Mouse (Mus musculus) heart, embryonic 11.5 days (tissue): Measurements from ENCODE around the gene Wfdc21. TPM values are rescaled to one million over a fixed set of nuclear protein-coding genes. Genes with fewer than 3 reads are reported as not detected.

Experiments
- ATAC-seq: fragments of 200-750 bp; cut with Nextera tagmentation; replicated peaks from 2 replicates; pipeline ENCODE4 v1.8.0; 2017; ENCODE audit warnings: moderate library complexity; ENCODE audit not compliant: insufficient number of reproducible peaks, low FRiP score, low TSS enrichment
- H3K27ac ChIP-seq: fragments of 300-500 bp; sonication (generic); 2 replicates; pipeline ENCODE4 v1.5.1; 2014; ENCODE audit warnings: mild to moderate bottlenecking, low read depth, low read length
- H3K27me3 ChIP-seq: fragments of 300-500 bp; sonication (generic); 2 replicates; pipeline ENCODE4 v1.6.1; 2014; ENCODE audit warnings: mild to moderate bottlenecking, low read length, mixed read lengths; ENCODE audit not compliant: control insufficient read depth, insufficient read depth
- H3K36me3 ChIP-seq: fragments of 300-500 bp; sonication (generic); 2 replicates; pipeline ENCODE4 v1.6.1; 2014; ENCODE audit warnings: mild to moderate bottlenecking, low read length, moderate library complexity, mixed read lengths; ENCODE audit not compliant: control insufficient read depth, insufficient read depth
- H3K4me1 ChIP-seq: fragments of 300-500 bp; sonication (generic); 2 replicates; pipeline ENCODE4 v1.6.1; 2014; ENCODE audit warnings: low read length; ENCODE audit not compliant: control insufficient read depth, insufficient read depth
- H3K4me2 ChIP-seq: fragments of 300-500 bp; sonication (generic); 2 replicates; pipeline ENCODE4 v1.6.1; 2014; ENCODE audit warnings: mild to moderate bottlenecking, moderate library complexity
- H3K4me3 ChIP-seq: fragments of 300-500 bp; sonication (generic); 2 replicates; pipeline ENCODE4 v1.5.1; 2014; ENCODE audit warnings: low read depth, low read length
- H3K9ac ChIP-seq: fragments of 300-500 bp; sonication (generic); 2 replicates; pipeline ENCODE4 v1.6.1; 2014; ENCODE audit warnings: mild to moderate bottlenecking, low read depth, low read length, moderate library complexity
- H3K9me3 ChIP-seq: fragments of 300-500 bp; sonication (generic); replicated peaks from 2 replicates; pipeline ENCODE4 v1.6.1; 2016; ENCODE audit warnings: low read length; ENCODE audit not compliant: control insufficient read depth
- WGBS: fragments of 180-500 bp; shearing (Covaris S2); extraction: QIAGEN DNeasy Blood & Tissue Kit; methylation state at CpG from one replicate; pipeline ENCODE4 v1.1.7; 2014; ENCODE audit not compliant: insufficient replicate concordance; 5-methylcytosine and 5-hydroxymethylcytosine counted together
- polyA plus RNA-seq: library from polyadenylated mRNA; unstranded; fragments of >200 nt; fragmentation: Nextera tagmentation; extraction: Ambion mirVana; gene quantifications from 2 replicates; pipeline ENCODE4 v1.2.1, GENCODE M21; 2014

The Wfdc21 gene
- polyA plus RNA-seq, 1 experiment from 2014 or later: not detected

DNA sequence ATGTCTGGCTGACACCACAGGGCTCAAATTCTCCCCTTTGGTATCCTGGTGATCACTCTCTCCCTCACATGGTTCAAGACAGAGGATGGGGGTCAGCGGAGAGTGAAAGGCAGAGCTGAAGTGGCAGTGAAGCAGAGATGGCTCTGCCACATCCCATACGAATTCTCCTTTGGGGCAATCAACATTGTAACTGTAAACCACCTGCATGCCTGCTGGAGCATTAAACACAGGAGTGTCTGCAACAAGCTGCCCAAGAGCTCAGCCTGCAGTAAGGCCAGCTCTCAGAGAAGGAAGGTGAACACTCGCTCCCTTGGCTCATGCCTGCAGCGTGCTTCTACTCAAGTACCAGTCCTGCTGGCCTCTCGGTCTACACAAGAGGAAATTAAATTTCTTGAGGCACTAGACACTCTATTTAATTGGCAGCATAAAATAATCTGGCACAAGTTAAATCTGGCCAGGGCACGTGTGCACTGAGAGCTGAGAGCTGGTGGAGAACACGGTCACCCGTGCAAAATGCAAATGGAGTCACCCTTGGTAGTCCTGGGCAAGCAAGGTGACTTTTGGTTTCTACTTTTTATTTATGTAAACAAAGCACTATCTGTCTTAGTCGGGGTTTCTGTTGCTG lies 3.9 kb upstream of the Wfdc21 start:
- no peak for ATAC-seq
- no peaks in the 10 kb centered on the region for H3K36me3 ChIP-seq
- H3K4me1 ChIP-seq: no peaks in the 10 kb centered on the region
- no peak overlapping the region for H3K9ac ChIP-seq
- WGBS: 72% methylated on average over 9 of the region's 9 CpGs
- no peak overlapping the region for H3K4me3 ChIP-seq
- H3K27ac ChIP-seq: no peak overlapping the region
- no peaks in the 10 kb centered on the region for H3K9me3 ChIP-seq
- no peak overlapping the region for H3K4me2 ChIP-seq
- peaks cover 14% of the 10 kb centered on the region for H3K27me3 ChIP-seq

DNA sequence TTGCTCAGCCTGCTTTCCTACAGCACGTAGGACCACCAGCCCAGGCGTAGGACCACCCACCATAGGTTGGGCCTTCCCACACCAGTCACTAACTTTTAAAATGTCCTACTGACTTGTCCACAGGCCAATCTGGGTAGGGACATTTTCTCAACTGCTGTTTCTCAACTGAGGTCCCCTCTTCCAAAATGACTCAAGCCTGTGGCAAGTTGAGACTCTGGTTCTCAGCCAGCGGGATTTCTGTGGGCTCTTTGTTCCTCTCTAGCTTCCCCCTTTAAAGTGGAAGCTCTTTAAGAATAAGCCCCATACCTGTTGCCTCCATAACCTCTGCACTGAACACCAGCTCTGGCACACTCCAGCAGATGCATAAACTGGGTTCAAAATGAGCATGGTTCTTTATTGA lies 3.2 kb upstream of the Wfdc21 start:
- Histone ChIP-seq H3K9ac (no peak overlapping the region), H3K27ac (no peak overlapping the region), H3K4me1 (no peaks in the 10 kb centered on the region), H3K4me2 (no peak overlapping the region), H3K4me3 (no peak overlapping the region), H3K27me3 (peaks cover 20% of the 10 kb centered on the region), H3K9me3 (no peaks in the 10 kb centered on the region), H3K36me3 (no peaks in the 10 kb centered on the region)
- ATAC-seq: no peak
- 75% methylated on average over 3 of the region's 3 CpGs for WGBS

DNA sequence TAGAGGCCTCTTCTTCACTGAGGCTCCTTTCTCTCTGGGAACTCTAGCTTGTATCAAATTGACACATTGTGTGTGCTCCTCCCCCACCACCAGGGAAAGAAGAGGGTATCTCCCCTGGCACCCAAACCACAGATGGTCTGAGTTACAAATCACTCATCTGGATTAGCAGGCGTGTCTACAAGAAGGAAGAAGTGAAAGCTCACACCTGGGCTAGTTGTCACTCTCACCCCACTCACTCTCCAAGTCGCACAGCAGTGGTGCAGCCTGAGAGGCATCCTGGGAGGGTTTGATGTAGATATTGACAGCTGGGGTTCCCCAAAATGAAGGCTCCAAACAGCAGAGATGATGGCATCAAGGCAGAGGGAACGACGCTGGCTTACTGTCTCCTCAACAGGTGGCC lies 588 bp upstream of the Wfdc21 start:
- H3K27me3 ChIP-seq: peaks cover 27% of the 10 kb centered on the region
- H3K27ac ChIP-seq: no peak overlapping the region
- no peaks in the 10 kb centered on the region for H3K9me3 ChIP-seq
- H3K4me3 ChIP-seq: no peak overlapping the region
- 47% methylated on average over 4 of the region's 4 CpGs for WGBS
- no peaks in the 10 kb centered on the region for H3K4me1 ChIP-seq
- no peak overlapping the region for H3K4me2 ChIP-seq
- H3K36me3 ChIP-seq: no peaks in the 10 kb centered on the region
- no peak for ATAC-seq
- no peak overlapping the region for H3K9ac ChIP-seq

DNA sequence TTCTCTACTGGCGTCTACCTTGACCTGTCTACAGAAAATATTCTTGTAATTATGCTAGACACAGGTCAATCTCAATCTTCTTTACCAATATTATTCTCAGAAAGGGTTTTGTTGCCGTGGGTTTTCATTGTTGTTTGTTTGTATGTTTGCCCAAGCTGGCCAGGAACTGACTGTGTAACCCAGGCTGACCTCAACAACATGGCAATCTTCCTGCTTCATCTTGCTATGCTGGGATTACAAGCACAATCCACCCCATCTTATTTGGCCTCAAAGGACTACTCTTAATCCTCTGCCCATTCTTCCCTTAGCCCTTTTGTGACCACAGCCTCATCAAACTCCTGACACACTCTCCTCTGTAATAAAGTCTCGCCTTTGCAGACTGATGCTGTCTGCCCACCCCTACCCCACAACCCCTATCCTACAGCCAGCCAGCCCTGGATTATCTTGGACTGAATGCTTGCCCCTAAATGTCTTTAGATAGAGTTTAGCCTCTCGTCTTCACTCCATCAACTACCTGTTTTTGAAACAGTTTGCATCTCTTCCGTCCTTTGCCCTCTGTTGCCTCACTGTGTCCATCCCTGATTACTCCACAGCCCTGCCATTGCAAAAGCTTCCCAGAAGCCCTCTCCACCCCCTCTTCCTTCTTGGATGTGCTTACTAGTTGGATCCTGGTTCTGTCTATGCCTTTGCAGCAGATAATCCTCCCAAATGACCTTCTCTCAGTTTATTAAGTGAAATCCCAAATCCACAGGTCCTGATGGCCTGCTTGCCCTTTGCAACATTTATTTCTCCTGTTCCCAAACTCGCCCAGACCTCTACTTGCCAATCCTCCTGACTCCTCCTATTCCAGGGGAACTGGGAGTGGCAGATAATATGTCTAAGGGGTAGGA lies 881 bp downstream of the Wfdc21 start:
- 62% methylated on average over 6 of the region's 6 CpGs for WGBS
- no peaks in the 10 kb centered on the region for H3K4me1 ChIP-seq
- peaks cover 28% of the 10 kb centered on the region for H3K27me3 ChIP-seq
- no peak for ATAC-seq
- no peak overlapping the region for H3K4me3 ChIP-seq
- H3K4me2 ChIP-seq: no peak overlapping the region
- H3K27ac ChIP-seq: no peak overlapping the region
- no peaks in the 10 kb centered on the region for H3K9me3 ChIP-seq
- H3K9ac ChIP-seq: no peak overlapping the region
- no peaks in the 10 kb centered on the region for H3K36me3 ChIP-seq

DNA sequence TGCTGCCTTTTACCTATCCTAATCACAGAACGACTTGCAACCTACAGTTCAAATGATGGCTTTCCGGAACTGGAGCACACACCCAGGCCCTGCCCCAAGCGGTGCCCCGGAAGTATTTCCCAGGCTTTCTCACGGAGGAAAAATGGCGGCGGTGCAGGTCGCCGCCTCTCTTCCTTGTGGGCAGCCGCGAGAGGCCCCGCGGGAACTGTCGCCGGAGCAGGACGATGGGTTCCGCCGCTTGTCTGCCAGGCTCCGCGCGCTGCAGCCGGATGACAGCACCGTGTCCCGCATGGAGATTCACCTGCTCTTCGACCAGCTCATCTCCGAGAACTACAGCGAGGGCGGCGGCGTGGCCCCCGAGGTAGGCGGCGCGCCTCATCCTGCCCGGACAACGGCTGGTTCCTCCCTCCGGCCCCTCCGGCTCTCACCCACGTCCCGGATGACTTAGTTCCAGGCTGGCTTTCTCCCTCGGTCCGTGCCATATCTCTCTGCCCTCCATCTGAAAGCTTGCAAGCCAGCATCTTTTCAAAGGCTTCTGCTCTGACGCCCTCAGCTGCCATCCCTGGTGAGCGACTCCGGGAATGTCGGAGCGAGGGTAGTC lies 6.9 kb downstream of the Wfdc21 start, which contains the start of gene Heatr6:
TSS of gene Heatr6 (plus strand) at position 116 of the 601 bp plus-strand sequence.
- ATAC-seq: peak; percentile 84
- peaks cover 13% of the 10 kb centered on the region for H3K36me3 ChIP-seq
- peaks cover 6% of the 10 kb centered on the region; the same call in 1 of the 2 replicates for H3K4me1 ChIP-seq
- peak within 1 kb of the TSS; percentile 83 for H3K4me2 ChIP-seq
- WGBS: under 1% methylated on average over 47 of the region's 47 CpGs
- H3K27me3 ChIP-seq: peaks cover 7% of the 10 kb centered on the region; the same call in 1 of the 2 replicates
- no peaks in the 10 kb centered on the region for H3K9me3 ChIP-seq
- peak within 1 kb of the TSS; percentile 79 for H3K27ac ChIP-seq
- H3K4me3 ChIP-seq: peak within 1 kb of the TSS; percentile 86
- H3K9ac ChIP-seq: peak within 1 kb of the TSS; percentile 92

DNA sequence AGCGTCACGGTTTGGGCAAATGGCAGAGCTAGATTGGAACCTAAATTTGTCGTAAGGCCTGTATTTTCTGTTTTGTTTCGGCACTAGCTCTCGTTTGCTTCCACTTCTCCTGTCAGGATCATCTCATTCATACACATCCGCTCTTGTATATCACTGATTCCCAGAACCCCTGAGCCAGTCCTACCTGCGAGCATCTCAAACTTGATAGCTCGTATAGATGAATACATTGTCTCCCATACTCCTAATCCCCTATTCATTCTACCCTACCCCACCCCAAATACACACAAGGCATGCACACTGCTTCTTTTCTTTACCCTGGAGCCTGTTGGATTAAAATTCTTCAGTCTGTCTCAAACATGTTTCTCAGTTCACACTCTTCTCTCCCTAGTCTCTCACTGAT lies 7.5 kb downstream of the Wfdc21 start:
- H3K9me3 ChIP-seq: no peaks in the 10 kb centered on the region
- H3K9ac ChIP-seq: peak overlapping the region; percentile 92
- 0 out of 2 replicates have a peak, but pooled peaks cover 2% of the 10 kb centered on the region for H3K27me3 ChIP-seq
- peaks cover 13% of the 10 kb centered on the region for H3K36me3 ChIP-seq
- H3K4me1 ChIP-seq: peaks cover 6% of the 10 kb centered on the region; the same call in 1 of the 2 replicates
- WGBS: 12% methylated on average over 8 of the region's 8 CpGs
- no peak for ATAC-seq
- peak overlapping the region; percentile 86 for H3K4me3 ChIP-seq
- peak overlapping the region; percentile 83 for H3K4me2 ChIP-seq
- peak overlapping the region; percentile 79 for H3K27ac ChIP-seq

DNA sequence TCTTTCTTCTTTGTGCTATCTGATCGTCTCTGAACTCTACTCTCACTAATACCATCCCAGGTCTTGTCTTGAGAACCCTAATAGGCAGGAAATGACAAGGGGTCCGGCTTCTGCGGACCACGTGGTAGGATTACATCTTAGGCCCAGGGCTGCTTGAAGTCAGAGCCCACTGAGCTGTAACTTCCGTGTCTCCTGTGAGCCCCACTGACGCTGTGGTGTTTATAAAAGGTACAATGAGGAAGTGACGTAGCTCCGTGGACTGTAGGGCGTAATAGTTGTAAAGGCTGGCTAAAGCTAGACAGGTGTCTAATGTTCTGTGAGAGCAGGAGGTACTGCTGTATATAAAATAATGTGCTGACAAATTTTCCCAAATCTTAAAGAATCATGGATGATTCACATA lies 20.6 kb downstream of the Wfdc21 start:
- Histone ChIP-seq H3K4me1 (no peaks in the 10 kb centered on the region), H3K27ac (no peak overlapping the region), H3K4me3 (no peak overlapping the region), H3K36me3 (peaks cover 43% of the 10 kb centered on the region), H3K27me3 (no peaks in the 10 kb centered on the region), H3K9me3 (no peaks in the 10 kb centered on the region), H3K4me2 (no peak overlapping the region), H3K9ac (no peak overlapping the region)
- WGBS: 91% methylated on average over 9 of the region's 9 CpGs
- ATAC-seq: no peak

DNA sequence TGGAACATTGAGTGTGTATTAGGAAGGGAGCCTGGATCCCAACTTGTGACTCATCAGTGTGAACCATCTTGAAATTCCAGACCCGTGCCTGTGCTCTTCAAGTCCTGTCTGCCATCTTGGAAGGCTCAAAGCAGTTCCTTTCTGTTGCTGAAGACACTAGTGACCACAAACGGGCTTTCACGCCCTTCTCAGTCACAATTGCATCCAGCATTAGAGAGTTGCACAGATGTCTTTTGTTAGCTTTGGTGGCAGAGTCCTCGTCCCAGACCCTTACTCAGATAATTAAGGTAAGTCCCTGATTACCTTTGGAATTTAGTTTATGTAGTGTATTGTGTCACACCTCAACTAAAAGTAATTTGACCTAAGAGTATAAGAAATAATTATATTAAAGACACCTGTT lies 22.2 kb downstream of the Wfdc21 start:
- no peaks in the 10 kb centered on the region for H3K27me3 ChIP-seq
- no peaks in the 10 kb centered on the region for H3K4me1 ChIP-seq
- H3K36me3 ChIP-seq: peaks cover 37% of the 10 kb centered on the region
- H3K27ac ChIP-seq: no peak overlapping the region
- no peak overlapping the region for H3K4me3 ChIP-seq
- H3K9me3 ChIP-seq: no peaks in the 10 kb centered on the region
- WGBS: 86% methylated on average over 4 of the region's 4 CpGs
- no peak overlapping the region for H3K4me2 ChIP-seq
- H3K9ac ChIP-seq: no peak overlapping the region
- no peak for ATAC-seq
